Mouse (Mus musculus): Measurements from ENCODE around the gene E130114P18Rik. TPM values are rescaled to one million over a fixed set of nuclear protein-coding genes. Genes with fewer than 3 reads are reported as not detected.

The E130114P18Rik gene
- polyA plus RNA-seq, 1 experiment from 2014 or later, result 6.3 TPM

DNA sequence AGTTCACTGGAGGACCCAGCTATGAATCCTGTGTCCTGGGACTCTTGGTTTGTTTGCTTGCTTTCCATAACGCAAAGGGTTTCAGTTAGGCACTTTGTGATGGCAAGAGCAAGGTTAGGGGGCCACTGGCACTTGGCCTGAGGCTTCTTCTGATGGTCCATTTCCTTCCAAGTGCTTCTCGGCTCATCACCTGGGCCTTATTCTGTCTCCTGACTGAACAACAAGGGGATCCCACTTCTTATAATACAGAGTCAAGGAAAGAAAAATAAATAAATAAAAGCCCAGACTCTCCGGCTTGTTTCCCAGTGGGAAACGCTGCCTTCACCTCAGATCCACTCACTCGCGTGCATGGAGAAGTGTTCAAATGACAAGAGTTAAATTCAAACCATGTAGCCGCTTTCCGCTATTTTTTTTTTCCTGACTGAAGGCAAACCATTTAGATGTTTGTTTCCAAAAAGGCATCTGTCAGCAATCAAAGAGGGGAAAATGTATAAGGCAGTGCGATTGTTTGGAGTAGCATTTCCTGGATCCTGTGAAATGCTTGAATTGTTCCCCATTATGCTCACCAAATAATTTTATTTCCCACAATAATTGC is 199.2 kb downstream of the E130114P18Rik start:
- WGBS, result 76% methylated on average over 9 of the region's 9 CpGs
- no peak overlapping the region for H3K4me3 ChIP-seq (ENCODE audit: low read depth, low read length)
- no peaks in the 10 kb centered on the region for H3K27me3 ChIP-seq (ENCODE audit: control insufficient read depth, insufficient read depth, low read length)
- H3K27ac ChIP-seq (ENCODE audit: low read length), result no peak overlapping the region
- no peaks in the 10 kb centered on the region for H3K9me3 ChIP-seq (ENCODE audit: control insufficient read depth, low read depth, low read length)
- 0 out of 2 replicates have a peak, but pooled peaks cover 4% of the 10 kb centered on the region for H3K4me1 ChIP-seq (ENCODE audit: control insufficient read depth, insufficient read depth, low read length)
- H3K4me2 ChIP-seq (replicated peaks; ENCODE audit: low read depth, low read length), result no peak overlapping the region
- no peak overlapping the region for H3K9ac ChIP-seq (replicated peaks; ENCODE audit: low read depth, low read length)
- no peaks in the 10 kb centered on the region for H3K36me3 ChIP-seq (ENCODE audit: control insufficient read depth, insufficient read depth, low read length)
- ATAC-seq (ENCODE audit: insufficient number of reproducible peaks, insufficient read depth, low FRiP score, low read depth), result no peak

DNA sequence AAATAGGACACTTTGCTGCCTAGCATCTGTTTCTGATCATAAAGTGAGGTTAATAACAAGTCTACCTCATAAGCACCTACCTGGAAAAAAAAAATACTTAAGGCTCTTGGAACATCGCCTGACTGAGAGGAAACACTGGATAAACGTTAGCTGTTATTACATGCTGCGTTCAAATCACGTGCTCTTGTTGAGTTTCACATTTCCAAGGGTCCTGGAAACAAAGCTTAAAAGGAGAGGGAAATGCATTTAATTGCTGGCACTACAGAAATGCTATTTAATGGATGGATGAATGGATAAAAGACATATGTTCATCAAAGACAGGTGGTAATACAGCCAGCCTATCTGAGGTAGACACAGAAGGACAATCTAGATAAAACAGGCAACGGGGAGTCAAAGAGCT is 200.4 kb downstream of the E130114P18Rik start:
- Histone ChIP-seq H3K27ac (ENCODE audit: low read length) (no peak overlapping the region), H3K27me3 (ENCODE audit: control insufficient read depth, insufficient read depth, low read length) (no peaks in the 10 kb centered on the region), H3K36me3 (ENCODE audit: control insufficient read depth, insufficient read depth, low read length) (no peaks in the 10 kb centered on the region), H3K4me3 (ENCODE audit: low read depth, low read length) (no peak overlapping the region), H3K9ac (replicated peaks; ENCODE audit: low read depth, low read length) (no peak overlapping the region), H3K4me2 (replicated peaks; ENCODE audit: low read depth, low read length) (no peak overlapping the region), H3K9me3 (ENCODE audit: control insufficient read depth, low read depth, low read length) (no peaks in the 10 kb centered on the region), H3K4me1 (ENCODE audit: control insufficient read depth, insufficient read depth, low read length) (0 out of 2 replicates have a peak, but pooled peaks cover 4% of the 10 kb centered on the region)
- 64% methylated on average over 5 of the region's 5 CpGs for WGBS
- ATAC-seq (ENCODE audit: insufficient number of reproducible peaks, insufficient read depth, low FRiP score, low read depth), result no peak

DNA sequence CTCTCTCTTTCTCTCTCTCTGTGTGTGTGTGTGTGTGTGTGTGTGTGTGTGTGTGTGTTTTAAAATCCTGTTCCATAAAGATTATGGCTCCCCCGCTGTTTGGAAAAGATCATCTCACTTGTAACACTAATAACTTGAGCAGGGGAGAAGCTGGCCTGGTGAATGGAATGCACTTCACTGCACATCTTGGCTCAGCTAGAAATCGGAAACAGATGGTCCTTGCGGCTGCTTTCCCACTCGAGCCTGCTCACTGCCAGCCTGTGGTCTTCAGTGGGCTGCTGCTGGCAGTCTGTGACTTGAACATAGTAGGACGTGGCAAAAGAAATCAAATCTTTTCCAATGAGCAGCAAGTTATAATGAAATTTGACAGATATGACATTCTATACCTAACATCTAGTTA is 202.4 kb downstream of the E130114P18Rik start:
- no peaks in the 10 kb centered on the region for H3K36me3 ChIP-seq (ENCODE audit: control insufficient read depth, insufficient read depth, low read length)
- no peaks in the 10 kb centered on the region for H3K9me3 ChIP-seq (ENCODE audit: control insufficient read depth, low read depth, low read length)
- no peak overlapping the region for H3K4me3 ChIP-seq (ENCODE audit: low read depth, low read length)
- 0 out of 2 replicates have a peak, but pooled peaks cover 4% of the 10 kb centered on the region for H3K4me1 ChIP-seq (ENCODE audit: control insufficient read depth, insufficient read depth, low read length)
- no peaks in the 10 kb centered on the region for H3K27me3 ChIP-seq (ENCODE audit: control insufficient read depth, insufficient read depth, low read length)
- WGBS, result 23% methylated on average over 5 of the region's 5 CpGs
- no peak for ATAC-seq (ENCODE audit: insufficient number of reproducible peaks, insufficient read depth, low FRiP score, low read depth)
- no peak overlapping the region for H3K4me2 ChIP-seq (replicated peaks; ENCODE audit: low read depth, low read length)
- H3K9ac ChIP-seq (replicated peaks; ENCODE audit: low read depth, low read length), result no peak overlapping the region
- no peak overlapping the region for H3K27ac ChIP-seq (ENCODE audit: low read length)

DNA sequence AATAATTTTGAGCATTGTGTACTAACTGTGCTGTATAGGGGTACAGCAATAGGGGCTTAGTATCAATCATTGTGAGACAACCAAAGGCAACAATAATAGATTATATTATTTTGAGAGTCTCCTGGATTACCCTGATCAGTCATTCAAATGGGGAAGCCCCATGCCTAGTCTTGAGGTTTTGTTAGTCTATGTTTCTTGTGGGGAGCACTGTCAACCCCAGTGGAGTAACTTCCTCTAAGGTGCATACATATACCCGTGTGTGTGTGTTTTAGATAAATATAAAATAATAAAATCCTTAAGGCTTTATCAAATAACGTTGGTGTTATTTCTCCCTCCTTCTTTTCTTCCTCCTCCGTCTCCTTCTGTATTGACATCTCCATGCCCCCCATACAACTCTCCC is 208.6 kb downstream of the E130114P18Rik start:
- no peaks in the 10 kb centered on the region for H3K36me3 ChIP-seq (ENCODE audit: control insufficient read depth, insufficient read depth, low read length)
- no peak for ATAC-seq (ENCODE audit: insufficient number of reproducible peaks, insufficient read depth, low FRiP score, low read depth)
- WGBS, result 82% methylated on average over 3 of the region's 3 CpGs
- no peaks in the 10 kb centered on the region for H3K4me1 ChIP-seq (ENCODE audit: control insufficient read depth, insufficient read depth, low read length)
- H3K9me3 ChIP-seq (ENCODE audit: control insufficient read depth, low read depth, low read length), result no peaks in the 10 kb centered on the region
- H3K4me3 ChIP-seq (ENCODE audit: low read depth, low read length), result no peak overlapping the region
- no peak overlapping the region for H3K27ac ChIP-seq (ENCODE audit: low read length)
- H3K27me3 ChIP-seq (ENCODE audit: control insufficient read depth, insufficient read depth, low read length), result no peaks in the 10 kb centered on the region
- no peak overlapping the region for H3K4me2 ChIP-seq (replicated peaks; ENCODE audit: low read depth, low read length)
- no peak overlapping the region for H3K9ac ChIP-seq (replicated peaks; ENCODE audit: low read depth, low read length)

DNA sequence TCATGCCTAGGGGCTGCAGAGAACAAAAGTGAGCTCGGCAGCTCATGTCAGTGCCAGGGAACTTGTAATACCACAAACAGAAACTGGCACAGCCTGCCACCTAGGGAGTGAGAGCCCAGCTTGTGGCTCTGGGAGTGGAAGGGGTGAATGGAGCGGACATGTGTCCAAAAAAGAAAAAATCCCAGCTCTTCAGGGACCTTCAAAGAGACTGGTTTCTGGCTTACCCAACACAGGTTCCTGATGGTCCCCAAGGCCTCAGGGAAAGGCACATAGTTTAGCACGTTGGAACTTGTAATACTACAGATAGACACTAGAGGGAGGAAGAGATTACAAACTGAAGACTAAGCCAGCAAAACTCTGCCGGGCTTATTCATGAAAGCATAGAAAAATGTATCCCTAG is 213.2 kb downstream of the E130114P18Rik start:
- H3K4me3 ChIP-seq (ENCODE audit: low read depth, low read length), result no peak overlapping the region
- 39% methylated on average over 4 of the region's 4 CpGs for WGBS
- ATAC-seq (ENCODE audit: insufficient number of reproducible peaks, insufficient read depth, low FRiP score, low read depth), result no peak
- no peaks in the 10 kb centered on the region for H3K9me3 ChIP-seq (ENCODE audit: control insufficient read depth, low read depth, low read length)
- H3K27ac ChIP-seq (ENCODE audit: low read length), result no peak overlapping the region
- no peak overlapping the region for H3K9ac ChIP-seq (replicated peaks; ENCODE audit: low read depth, low read length)
- no peaks in the 10 kb centered on the region for H3K36me3 ChIP-seq (ENCODE audit: control insufficient read depth, insufficient read depth, low read length)
- no peaks in the 10 kb centered on the region for H3K4me1 ChIP-seq (ENCODE audit: control insufficient read depth, insufficient read depth, low read length)
- no peaks in the 10 kb centered on the region for H3K27me3 ChIP-seq (ENCODE audit: control insufficient read depth, insufficient read depth, low read length)
- H3K4me2 ChIP-seq (replicated peaks; ENCODE audit: low read depth, low read length), result no peak overlapping the region

DNA sequence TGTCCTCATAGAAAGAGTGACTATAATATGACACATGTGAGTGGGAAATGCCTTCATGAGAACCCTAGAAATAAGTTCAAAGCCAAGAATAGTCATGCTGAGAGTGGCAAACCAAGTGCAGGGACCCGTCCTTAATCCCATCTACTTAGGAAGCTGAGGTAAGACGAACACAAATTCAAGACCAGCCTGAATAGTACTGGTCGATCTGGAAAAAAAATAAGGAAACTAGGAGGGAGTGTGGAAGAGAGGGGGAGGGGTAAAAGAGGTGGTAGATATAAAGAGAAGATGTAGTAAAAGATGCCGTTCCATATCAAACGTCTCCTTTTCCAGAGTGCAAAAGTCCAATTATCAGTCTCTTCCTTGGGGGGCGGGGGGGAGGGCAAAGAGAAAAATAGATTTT is 213.7 kb downstream of the E130114P18Rik start:
- H3K9me3 ChIP-seq (ENCODE audit: control insufficient read depth, low read depth, low read length), result no peaks in the 10 kb centered on the region
- no peak for ATAC-seq (ENCODE audit: insufficient number of reproducible peaks, insufficient read depth, low FRiP score, low read depth)

DNA sequence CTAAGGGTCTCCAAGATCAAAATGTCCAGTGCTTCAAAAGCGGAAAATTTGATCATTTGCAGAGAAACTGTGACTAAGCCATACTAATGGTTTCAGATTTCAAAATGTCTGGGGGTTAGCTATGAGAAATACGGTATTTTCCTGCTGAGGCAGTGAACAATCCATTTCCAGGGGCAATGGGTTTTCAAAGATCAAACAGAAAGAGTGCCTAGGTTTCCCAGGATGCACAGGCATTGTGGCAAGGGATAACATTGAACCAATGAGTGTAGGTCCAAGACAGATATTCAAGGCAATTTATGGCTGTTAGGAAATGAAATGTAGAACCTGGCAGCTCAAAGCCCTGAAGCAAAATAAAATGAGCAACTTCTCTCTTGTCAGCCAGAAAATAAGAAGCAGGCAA is 220.3 kb downstream of the E130114P18Rik start:
- no peaks in the 10 kb centered on the region for H3K27me3 ChIP-seq (ENCODE audit: control insufficient read depth, insufficient read depth, low read length)
- H3K9me3 ChIP-seq (ENCODE audit: control insufficient read depth, low read depth, low read length), result no peaks in the 10 kb centered on the region
- no peak for ATAC-seq (ENCODE audit: insufficient number of reproducible peaks, insufficient read depth, low FRiP score, low read depth)
- H3K36me3 ChIP-seq (ENCODE audit: control insufficient read depth, insufficient read depth, low read length), result no peaks in the 10 kb centered on the region
- H3K9ac ChIP-seq (replicated peaks; ENCODE audit: low read depth, low read length), result no peak overlapping the region
- H3K4me1 ChIP-seq (ENCODE audit: control insufficient read depth, insufficient read depth, low read length), result no peaks in the 10 kb centered on the region
- no peak overlapping the region for H3K4me2 ChIP-seq (replicated peaks; ENCODE audit: low read depth, low read length)
- H3K27ac ChIP-seq (ENCODE audit: low read length), result no peak overlapping the region
- H3K4me3 ChIP-seq (ENCODE audit: low read depth, low read length), result no peak overlapping the region
- 69% methylated on average over 2 of the region's 2 CpGs for WGBS

More for the DNA sequence above, 213.7 kb downstream of the E130114P18Rik start:
- Histone ChIP-seq H3K36me3 (ENCODE audit: control insufficient read depth, insufficient read depth, low read length) (no peaks in the 10 kb centered on the region), H3K27me3 (ENCODE audit: control insufficient read depth, insufficient read depth, low read length) (no peaks in the 10 kb centered on the region), H3K27ac (ENCODE audit: low read length) (no peak overlapping the region), H3K9ac (replicated peaks; ENCODE audit: low read depth, low read length) (no peak overlapping the region), H3K4me3 (ENCODE audit: low read depth, low read length) (no peak overlapping the region), H3K4me2 (replicated peaks; ENCODE audit: low read depth, low read length) (no peak overlapping the region), H3K4me1 (ENCODE audit: control insufficient read depth, insufficient read depth, low read length) (no peaks in the 10 kb centered on the region)
- 85% methylated on average over 6 of the region's 6 CpGs for WGBS

DNA sequence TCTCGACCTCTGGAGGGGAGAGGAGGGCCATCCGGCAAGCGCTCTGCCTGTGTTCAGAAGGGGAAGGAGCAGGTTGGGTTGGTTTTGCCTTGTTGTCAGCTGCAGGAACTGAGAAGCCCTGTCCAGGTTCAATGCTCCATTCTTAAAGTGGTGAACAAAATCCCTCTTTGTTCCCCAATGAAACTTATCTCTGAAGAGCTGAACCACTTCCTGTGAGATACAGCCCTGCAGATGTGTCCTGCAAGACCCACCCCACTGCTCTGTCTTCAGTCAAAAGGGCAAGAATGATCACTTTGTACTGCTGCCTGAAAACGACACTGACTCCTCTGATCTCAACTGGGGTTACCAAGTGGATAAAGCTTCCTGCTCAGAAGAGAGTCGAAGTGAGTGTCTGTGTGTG is 233.9 kb downstream of the E130114P18Rik start:
- WGBS, result 40% methylated on average over 5 of the region's 5 CpGs
- H3K36me3 ChIP-seq (ENCODE audit: control insufficient read depth, insufficient read depth, low read length), result no peaks in the 10 kb centered on the region
- no peaks in the 10 kb centered on the region for H3K9me3 ChIP-seq (ENCODE audit: control insufficient read depth, low read depth, low read length)
- H3K4me3 ChIP-seq (ENCODE audit: low read depth, low read length), result no peak overlapping the region
- H3K4me1 ChIP-seq (ENCODE audit: control insufficient read depth, insufficient read depth, low read length), result no peaks in the 10 kb centered on the region
- peak; percentile 61; the same call in 1 of the 2 replicates for ATAC-seq (ENCODE audit: insufficient number of reproducible peaks, insufficient read depth, low FRiP score, low read depth)
- no peak overlapping the region for H3K27ac ChIP-seq (ENCODE audit: low read length)
- H3K27me3 ChIP-seq (ENCODE audit: control insufficient read depth, insufficient read depth, low read length), result no peaks in the 10 kb centered on the region
- H3K4me2 ChIP-seq (replicated peaks; ENCODE audit: low read depth, low read length), result no peak overlapping the region
- no peak overlapping the region for H3K9ac ChIP-seq (replicated peaks; ENCODE audit: low read depth, low read length)

DNA sequence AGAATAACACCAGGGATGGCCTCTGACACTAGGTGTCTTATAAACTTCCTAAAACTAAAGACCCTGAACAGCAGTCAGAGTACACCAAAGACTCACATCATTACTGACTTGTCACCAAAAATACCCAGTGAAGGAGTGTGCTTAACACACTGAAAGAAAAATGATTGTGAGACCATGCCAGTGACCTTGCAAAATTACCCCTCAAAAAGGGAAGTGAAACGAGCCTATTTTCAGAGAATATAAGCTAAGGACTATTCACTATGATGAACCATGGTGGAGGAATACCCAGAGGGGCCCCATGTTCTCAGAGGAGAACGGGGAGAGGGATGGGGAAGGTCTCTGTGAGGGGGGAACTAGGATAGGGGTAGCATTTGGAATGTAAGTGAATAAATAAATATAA is 245.8 kb downstream of the E130114P18Rik start:
- ATAC-seq (ENCODE audit: insufficient number of reproducible peaks, insufficient read depth, low FRiP score, low read depth), result no peak
- Histone ChIP-seq H3K4me1 (ENCODE audit: control insufficient read depth, insufficient read depth, low read length) (no peaks in the 10 kb centered on the region), H3K4me3 (ENCODE audit: low read depth, low read length) (no peak overlapping the region), H3K27ac (ENCODE audit: low read length) (no peak overlapping the region), H3K9ac (replicated peaks; ENCODE audit: low read depth, low read length) (no peak overlapping the region), H3K27me3 (ENCODE audit: control insufficient read depth, insufficient read depth, low read length) (no peaks in the 10 kb centered on the region), H3K9me3 (ENCODE audit: control insufficient read depth, low read depth, low read length) (no peaks in the 10 kb centered on the region), H3K36me3 (ENCODE audit: control insufficient read depth, insufficient read depth, low read length) (no peaks in the 10 kb centered on the region), H3K4me2 (replicated peaks; ENCODE audit: low read depth, low read length) (no peak overlapping the region)
- 53% methylated on average over 2 of the region's 2 CpGs for WGBS
